Mouse (Mus musculus) large intestine, adult 2 months (tissue): ENCODE measurements at regions not wholly inside any gene's neighbourhood (a gene's known extent, or its start where the extent isn't known, plus 50 kb on each side); places are given as distances from the start of the nearest gene placed in this dataset.

Experiments used
- DNase-seq: peaks from one replicate; pipeline ENCODE4 v3.0.0-alpha.2; 2012; ENCODE audit warnings: low read depth, low spot score
- WGBS: fragments of 180-500 bp; shearing (Covaris S2); methylation state at CpG from one replicate; pipeline ENCODE4 v1.1.7; 2018; 5-methylcytosine and 5-hydroxymethylcytosine counted together

- DNase-seq, result no peak
- WGBS, result 74% methylated on average over 8 of the region's 8 CpGs
Observed at GRCm38 (mm10) chr6:108606231-108606630, 54.2 kb upstream of the Bhlhe40 start.

GRCm38 (mm10) chr6:108608308-108608707 is 52.1 kb upstream of the Bhlhe40 start:
- WGBS, result 20% methylated on average over 7 of the region's 7 CpGs
- DNase-seq, result peak; percentile 58
